Mouse (Mus musculus) testis, postnatal 10 days (tissue): ENCODE measurements around the gene Adprh.
A peak's percentile ranks its signal among the peaks of the same experiment; 100 is the strongest.

Source experiments
- DNase-seq: peaks from one replicate; pipeline ENCODE4 v3.0.0; 2021; ENCODE audit warnings: low spot score

Adprh gene

DNA sequence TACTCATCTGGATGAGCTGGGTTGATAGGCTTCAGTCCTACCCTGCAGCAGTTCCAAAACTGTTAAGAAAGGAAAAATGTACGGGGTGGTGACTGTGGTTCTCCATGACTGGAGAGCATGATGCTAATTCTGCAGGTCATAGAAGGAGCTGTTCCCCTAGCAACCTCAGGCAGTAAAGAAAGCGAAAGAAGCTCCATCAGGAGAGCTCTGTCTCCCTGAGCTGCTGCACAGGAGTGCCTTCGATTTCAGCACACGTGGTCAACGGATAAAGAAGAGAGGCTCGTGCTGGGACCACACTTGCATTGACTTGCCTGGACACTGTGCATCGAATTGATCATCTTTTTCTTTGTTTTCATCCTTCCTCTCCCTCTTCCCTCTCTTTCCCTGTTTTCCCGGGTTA, 10.3 kb downstream of the Adprh start:
- no peak for DNase-seq

- DNase-seq, result no peak
Measured at GRCm38 (mm10) chr16:38441611-38442010, 10.9 kb downstream of the Adprh start.

DNA sequence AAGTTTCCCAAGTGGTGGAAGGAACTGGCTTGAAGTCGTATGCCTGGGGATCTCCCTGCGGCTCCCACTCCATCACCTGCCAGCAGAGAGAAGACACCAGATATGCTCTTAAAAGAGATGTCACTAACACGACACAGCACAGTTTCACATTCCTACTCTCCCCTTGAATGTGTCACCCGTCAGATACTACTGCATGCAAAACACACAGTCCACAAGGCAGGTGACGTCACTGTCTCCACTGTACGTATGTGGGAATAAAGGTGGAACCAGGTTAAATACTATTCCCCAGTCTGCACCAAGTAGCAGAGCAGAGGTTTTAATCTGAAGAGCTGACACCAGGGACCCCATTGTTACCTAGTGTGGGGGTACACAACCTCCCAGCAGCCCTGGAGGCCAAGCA, 12.1 kb downstream of the Adprh start:
- DNase-seq, result no peak

DNA sequence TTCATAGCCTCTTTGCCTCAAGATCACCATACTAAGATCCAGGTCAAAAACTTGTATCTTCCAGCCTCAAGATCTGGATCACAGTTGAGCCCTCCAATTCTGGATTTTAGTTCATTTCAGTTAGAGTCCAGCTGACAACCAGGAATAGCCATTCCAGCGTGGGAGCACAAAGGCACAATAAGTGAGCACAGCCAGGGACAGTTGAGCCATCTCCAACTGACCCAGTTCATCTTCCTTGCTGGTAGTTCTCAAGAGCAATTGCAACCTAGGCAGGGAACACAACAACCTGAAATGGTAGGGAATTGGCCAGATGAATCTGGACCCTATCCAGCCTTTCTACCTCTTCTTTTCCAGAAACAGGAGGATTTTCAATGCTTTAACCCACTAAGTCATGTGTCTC, 13.3 kb downstream of the Adprh start:
- DNase-seq, result no peak

- DNase-seq, result no peak
Measured at GRCm38 (mm10) chr16:38434295-38434795, 18.2 kb downstream of the Adprh start.

DNA sequence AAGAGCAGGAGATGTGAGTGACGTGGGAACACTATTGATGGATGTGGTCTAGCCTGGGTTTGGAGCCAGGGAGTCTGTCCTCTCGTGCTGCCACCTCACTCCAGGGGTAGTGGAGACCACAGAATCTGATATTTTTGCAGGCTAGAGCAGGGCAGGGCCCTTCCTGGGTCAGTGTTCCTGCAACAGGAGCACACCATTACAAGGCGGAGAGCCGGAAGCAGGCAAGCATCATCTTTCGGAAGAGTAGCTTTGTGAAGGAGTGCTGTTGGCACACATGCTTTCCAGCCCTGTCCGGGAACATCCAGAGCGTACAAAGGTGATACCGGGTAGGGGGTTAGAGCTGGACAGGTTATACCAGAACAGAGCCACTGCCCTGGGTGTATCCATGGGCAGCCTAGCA, 19.0 kb downstream of the Adprh start:
- no peak for DNase-seq

- DNase-seq, result no peak
Measured at GRCm38 (mm10) chr16:38432498-38433425, 19.7 kb downstream of the Adprh start, which contains the start of gene Pla1a. TSS of gene Pla1a (minus strand) at chr16:38433145.

DNA sequence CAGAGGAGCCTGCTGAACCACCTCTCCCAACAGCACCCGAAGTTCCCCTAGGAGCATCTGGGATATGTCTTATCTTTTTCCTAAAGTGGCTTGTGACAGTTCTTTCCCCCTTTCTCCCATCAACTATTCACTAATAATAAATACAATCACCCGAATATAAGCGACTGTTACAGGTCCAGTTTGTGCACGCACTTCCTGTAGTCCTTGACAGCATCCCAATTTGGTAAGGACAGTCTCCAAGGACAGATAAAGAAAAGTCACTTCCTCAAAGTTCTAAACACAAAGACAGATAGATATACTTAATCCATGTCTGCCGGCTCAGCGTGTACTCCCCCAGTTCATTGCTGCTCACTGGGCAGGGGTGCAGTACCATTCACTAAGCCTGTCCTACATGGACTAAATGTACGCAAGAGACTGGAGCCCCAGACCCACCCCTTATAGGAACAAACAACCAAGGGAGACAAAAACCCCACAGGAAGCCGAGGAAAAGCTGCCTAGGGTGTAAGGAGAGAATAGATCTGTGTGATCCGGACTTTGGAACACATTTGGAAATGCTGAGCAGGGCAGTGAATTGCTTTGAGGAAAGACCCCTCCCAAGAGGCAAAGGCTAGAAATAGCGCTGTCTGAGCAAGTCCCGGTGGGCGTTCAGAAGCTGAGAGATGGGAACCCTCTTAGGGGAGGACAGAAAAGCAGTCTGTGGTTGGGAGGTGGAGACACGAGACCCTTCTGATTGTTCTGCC, 20.9 kb downstream of the Adprh start:
- no peak for DNase-seq

DNA sequence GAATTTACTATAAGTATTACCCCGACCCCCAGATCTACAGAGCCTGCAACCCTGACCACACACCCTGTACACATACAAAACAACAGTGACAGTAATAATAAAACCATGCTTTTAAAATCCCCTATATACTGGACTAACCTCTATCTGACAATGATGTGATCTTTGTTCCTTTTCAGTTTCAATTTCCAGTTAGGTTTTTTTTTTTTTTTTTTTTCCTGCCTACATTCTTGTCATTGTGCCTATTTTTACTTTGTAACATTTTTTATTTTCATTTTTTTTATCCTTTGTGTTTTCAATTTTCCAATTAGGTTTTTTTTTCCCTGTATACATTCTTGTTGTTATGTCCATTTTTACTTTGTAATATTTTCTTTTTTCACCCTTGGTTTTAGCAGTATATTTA, 26.7 kb downstream of the Adprh start:
- DNase-seq, result no peak

DNA sequence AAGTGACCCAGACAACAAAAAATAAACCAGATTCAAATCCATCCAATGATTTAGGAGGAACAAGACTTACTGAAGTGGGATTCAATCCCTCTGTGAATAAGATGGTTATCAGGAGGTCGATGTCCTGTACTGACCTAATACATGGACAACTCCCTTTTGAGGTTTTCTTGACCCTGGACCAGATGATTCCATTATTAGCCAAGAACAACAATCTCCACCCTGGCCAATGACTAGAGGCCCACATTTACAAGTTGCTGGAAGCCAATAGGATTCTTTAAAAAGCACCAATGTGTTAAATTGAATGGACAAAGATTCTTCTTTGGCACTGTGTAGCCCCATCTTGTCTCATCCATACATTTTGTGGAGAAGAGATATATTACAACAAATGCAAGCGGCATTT, 27.1 kb downstream of the Adprh start:
- DNase-seq, result no peak

DNA sequence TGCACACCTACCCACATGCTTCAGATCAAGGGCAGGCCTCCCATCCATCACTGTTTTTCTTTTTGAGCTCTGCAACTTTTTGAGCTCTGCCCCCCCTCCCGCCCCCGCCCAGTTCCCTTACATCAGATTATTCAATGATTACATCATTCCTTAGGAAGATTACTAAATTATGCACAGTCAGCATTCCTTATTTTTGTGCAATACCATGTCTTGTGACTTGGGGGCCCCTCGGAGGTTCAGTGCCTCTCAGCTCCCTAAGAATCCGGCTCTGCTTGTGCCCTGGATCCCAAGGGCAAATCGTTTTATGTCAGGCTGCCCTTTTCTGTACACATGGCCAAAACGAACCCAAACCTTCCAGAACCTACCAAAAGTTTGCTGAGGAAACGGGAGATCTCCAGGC, 37.5 kb downstream of the Adprh start:
- no peak for DNase-seq

GRCm38 (mm10) chr16:38408416-38408815, 44.1 kb downstream of the Adprh start:
- DNase-seq, result no peak

DNA sequence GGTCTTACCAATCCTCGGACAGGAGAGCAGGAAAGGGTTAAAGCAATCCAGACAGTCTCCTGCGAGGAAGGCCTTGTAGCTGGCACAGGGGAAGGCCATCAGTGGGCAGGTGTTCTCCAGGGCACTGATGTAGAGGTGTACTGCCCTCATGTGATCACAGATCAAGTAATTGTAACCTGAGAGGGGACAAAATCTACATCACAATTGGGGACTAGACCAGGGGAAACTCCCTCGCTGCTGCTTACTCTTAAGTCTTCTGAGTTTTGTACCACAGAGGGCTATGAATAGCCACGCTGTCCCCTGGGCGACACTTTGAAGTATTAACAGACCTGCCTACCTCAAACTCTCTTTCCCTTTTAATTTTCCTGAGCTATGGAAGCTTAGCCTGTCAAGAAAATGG, 44.9 kb downstream of the Adprh start:
- DNase-seq, result no peak

GRCm38 (mm10) chr16:38406708-38407107, 45.8 kb downstream of the Adprh start:
- no peak for DNase-seq

- DNase-seq, result no peak
Measured at GRCm38 (mm10) chr16:38406293-38406692, 46.2 kb downstream of the Adprh start.

DNA sequence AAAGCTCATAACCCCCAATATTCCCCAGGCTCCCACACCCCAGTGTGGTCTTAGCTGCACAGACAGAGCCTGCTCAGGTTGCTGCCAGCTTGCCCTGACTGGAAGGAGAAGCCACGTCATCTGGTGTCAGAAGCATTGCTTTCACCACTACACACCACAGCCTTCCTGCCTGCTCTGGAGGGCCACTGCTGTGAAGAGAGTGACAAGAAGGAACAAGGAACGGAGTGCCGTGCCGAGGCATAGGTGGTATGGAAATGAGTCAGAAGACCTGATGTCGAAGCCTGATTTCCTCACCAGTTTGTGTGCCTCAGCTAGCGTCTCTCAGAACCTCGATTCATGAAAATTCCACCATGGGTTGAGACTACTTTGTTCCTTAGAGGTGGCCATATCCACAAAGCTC, 48.9 kb downstream of the Adprh start:
- DNase-seq, result no peak

DNA sequence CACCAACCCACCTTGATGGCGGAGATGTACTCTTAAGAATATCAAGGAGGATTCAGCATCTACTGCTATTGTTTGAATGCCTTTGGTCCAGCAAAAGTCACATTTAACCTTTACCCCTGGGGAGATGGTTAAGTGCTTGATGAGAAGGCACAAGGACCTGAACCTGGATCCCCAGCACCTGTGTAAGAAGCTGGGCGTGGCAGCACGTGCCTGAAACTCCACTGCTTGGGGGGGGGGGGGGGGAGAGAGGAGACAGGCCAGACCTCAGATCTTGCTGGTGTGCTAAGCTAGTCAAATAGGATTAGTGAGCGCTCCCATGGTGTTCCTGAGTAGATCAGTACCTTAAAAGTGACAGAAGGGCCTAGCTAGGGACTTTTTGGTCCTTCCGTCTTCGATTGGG, 51.0 kb downstream of the Adprh start:
- DNase-seq, result no peak

GRCm38 (mm10) chr16:38400311-38400960, 52.1 kb downstream of the Adprh start:
- no peak for DNase-seq

- DNase-seq, result peak; percentile 49
Measured at GRCm38 (mm10) chr16:38399531-38400231, 52.8 kb downstream of the Adprh start.

DNA sequence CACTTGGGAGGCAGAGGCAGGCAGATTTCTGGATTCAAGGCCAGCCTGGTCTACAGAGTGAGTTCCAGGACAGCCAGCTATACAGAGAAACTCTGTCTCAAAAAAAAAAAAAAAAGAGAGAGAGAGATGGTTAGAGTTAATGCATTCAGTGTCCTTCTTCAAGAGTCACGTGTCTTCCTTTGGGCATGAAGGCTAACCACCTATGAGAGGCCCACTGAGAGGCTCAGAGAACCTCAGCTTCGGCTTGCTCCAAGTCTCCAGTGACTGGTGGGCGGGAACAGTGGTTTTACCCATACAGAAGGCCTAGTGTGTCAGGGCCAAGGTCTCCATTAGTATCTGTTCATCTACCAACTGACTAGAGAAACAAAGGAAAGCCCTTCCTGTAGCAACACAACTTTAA, 53.4 kb downstream of the Adprh start:
- DNase-seq, result no peak

- DNase-seq, result no peak
Measured at GRCm38 (mm10) chr16:38398266-38398665, 54.2 kb downstream of the Adprh start.

DNA sequence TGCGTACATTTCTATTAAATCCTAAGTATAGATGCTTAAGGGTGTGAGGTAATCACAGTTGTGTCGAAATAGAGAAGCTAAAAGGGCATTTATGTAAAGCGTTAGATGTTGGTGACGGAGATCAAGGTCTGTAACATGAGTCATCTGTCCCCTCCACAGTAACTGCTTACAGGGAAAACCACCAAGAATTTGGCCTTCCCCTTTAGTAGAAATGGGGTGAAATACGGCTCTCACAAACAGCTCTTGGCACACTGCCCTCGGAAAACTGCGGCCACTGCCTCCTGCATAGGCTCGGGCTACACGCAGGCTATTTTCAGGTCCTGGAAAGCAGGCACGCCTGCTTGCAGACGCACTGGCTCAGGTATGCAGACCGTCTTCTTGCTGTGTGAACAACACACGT, 56.3 kb downstream of the Adprh start:
- DNase-seq, result peak; percentile 79
